Mouse (Mus musculus) adrenal gland, postnatal 10 days (tissue): ENCODE data around the gene Pde1b. TPM values are rescaled to one million over a fixed set of nuclear protein-coding genes. Genes with fewer than 3 reads are reported as not detected.

Experiments used
- DNase-seq: peaks from one replicate; pipeline ENCODE4 v3.0.0; 2021; ENCODE audit warnings: mixed read lengths
- total RNA-seq, 2 experiments: library from RNA; stranded (reverse); gene quantifications; 2 replicates each; pipeline ENCODE4 v1.2.3; 2021

Pde1b gene
- total RNA-seq, 2 experiments from 2014 or later = 5.6 to 9.4 TPM

DNA sequence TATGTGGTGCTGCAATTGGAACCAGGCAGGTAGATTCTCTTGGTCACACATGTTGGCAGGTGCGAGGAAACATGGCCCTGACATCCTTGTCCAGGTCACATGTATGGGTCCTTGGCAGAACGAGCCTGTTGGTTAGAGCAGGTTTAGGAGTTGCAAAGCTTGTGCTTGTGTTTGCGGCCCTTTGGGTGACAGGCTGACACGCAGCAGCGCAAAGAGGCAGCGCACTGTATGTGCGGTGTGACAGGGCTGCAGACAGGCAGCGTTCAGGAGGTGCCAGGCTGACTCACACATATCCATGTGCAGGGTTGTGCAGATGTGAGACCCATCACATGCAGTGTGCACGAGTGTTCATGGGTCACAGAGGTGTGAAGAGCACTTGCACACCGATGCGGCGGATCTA is 826 bp downstream of the Pde1b start:
- peak; percentile 9 for DNase-seq

DNA sequence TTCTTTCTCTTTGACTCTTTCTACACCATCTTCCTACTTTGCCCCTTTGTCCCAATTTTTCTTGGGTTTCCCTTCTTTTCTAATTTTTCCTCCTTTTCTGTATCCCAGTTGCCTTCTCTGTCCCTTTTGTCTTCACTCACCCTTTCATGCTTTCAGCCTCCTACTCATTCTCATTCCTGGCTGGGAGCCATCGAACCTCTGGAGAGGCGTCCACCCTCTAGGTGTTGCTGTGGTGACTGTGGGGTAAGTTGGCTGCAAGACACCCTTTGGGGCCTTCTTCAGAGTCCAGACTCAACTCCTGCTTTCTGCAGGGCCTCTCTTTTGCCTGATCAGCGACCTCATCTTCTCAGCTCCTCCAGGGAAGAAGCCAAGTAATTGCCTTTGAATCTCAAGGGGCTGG is 6.5 kb downstream of the Pde1b start:
- no peak for DNase-seq

DNA sequence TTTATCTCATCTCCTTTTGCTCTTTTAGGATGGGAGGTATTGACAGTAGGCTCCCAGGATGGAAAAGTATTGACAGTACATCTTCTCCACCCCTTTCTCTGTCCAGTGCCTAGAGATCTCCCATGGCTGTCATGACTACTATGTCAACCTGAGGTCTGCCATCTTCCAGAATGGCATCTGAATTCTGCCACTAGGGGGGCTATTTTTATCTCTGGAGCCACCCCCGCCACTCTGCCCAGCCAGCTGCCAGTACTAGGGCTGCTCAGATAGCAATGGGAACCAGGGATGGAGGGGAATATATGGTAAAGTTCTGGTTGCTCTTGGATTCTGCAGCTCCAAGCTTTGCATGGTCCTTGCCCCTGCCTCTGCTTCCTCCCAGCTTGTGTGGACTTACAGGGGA is 8.8 kb downstream of the Pde1b start:
- DNase-seq = no peak

DNA sequence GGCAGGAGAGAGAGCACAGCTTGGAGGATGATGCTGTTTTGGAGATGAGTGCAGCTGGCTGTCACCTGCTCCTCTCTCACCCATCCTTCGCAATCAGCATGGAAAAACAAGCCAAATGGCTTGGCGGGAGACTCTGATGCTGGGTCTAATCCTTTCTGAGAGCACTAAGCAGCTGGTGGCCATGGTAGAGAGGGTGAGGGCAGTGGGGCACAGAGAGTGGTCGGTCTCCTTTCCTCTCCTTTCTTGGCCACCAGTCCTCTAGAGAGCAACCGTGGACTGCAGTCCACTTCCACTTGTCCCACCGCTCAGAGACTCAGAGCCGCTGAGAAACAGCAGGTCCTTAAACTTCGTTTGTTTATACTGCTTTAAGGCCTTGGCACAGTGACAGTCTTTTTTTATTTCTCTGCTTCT is 10.8 kb downstream of the Pde1b start:
- DNase-seq = no peak

DNA sequence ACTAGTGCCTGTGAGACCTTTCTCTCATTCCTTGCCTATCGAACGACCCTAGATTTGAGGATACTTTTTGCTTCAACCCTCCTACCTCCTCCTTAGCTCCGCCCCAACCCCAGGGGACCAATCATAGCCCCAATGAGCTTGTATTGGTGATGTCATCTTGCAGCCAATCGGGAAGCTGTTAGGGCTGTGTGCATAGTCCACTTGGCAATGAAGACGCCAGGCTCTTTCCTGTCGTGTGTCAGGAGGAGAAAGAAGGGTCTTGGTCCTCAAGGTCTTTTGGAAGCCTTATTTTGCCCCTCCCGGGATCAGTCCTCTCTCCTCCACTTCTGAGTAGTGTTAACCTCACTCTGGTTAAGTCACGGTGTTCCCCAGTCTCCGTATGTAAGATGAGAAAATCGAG is 11.3 kb downstream of the Pde1b start:
- DNase-seq = peak; percentile 82

DNA sequence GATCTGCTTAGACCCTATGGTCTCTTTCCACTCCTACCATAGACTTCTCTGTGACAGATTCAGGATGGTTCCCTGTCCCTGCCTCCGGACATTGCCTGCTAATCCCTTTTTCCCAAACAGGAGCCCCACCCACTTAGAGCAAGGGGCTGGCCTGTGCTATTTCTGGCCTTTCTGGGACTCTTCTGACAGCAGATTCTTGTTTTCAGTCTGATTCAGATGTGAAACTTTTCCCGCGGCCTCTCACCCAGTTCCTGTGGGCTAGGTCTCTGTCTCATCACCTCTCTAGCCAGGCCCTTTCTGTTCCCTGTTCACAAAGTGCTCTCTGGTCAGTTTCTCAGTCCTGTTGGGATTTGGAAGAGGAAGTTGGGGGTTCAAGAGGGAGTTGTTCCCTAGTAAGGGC is 12.1 kb downstream of the Pde1b start:
- no peak for DNase-seq

DNA sequence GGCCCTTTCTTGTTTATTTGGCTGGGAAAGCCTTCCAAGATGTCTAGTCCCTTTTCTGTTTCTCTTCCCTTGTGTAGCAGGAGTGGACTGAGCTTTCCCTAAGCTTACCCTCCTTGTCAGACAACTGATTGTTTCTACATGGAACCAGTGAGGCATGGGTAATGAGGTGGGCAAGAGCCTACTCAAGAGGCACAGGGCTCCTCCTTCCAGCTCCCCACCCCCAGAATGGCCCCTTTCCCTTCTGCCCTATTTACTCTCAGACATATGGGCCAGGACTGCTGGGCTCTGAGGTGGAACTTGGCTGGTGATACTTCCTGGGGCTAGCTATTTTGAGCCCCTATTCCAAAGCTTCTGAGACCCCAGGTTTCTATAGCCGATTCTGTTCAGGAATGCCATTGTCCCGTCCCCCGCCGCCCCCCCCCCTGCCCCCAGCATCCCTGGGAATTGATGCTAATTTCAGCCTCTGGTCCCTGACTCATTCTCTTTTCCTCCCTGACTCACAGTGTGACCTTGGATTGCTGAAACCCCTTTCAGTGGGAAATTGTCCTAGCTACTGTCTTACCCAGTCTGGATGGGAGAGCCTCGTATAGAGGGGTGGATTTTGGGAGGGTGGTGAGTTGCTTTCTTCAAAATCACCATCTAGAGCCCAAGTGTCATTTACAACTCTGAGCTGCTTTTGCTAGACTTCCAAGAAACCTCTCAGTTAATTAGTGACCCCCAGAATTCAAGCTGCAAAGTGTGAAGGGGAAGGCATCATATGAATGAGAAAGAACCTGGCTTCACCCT is 16.0 kb downstream of the Pde1b start:
- no peak for DNase-seq

DNA sequence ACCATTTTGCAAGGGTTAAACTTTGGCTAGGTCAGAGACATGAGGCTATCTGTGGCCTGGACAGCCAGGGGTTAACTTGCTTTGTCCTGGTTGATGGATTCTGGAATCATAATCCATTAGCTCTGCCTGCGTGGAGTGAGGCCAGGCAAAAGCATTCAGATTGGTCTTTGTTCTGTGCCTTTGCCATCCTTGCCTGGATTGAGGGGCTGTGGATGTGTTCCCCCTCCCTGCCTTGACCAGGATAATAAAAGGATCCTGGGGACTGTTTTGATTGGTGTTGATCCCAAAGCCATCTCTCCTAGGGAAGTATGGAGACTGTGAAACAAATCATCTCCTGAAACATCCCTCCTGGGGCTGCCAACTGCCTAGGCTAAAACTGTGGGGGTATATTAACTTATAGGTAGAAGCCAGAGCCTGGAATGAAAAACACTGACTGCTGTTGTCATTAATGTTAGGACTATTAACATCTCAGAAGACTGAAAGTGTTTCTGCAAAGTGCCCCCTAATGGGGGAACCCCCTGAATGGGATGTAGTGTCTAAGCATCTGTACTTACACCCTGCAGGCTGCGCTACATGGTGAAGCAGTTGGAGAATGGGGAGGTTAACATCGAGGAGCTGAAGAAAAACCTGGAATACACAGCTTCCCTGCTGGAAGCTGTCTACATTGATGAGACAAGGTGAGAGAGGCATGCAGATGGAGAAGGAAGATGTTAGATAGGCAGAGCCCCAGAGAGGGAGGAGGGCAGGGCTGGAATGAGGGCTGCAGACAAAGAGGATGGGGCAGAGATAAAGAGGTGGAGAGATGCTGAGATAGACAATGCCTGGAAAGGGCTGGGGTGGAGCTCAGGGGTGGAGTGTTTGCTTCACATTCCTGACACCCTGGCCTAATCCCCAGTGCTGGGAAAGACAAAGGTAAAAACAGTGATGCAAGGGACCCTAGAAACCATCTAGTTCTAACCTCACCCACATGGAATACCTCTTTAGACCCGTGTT is 16.8 kb downstream of the Pde1b start:
- no peak for DNase-seq

DNA sequence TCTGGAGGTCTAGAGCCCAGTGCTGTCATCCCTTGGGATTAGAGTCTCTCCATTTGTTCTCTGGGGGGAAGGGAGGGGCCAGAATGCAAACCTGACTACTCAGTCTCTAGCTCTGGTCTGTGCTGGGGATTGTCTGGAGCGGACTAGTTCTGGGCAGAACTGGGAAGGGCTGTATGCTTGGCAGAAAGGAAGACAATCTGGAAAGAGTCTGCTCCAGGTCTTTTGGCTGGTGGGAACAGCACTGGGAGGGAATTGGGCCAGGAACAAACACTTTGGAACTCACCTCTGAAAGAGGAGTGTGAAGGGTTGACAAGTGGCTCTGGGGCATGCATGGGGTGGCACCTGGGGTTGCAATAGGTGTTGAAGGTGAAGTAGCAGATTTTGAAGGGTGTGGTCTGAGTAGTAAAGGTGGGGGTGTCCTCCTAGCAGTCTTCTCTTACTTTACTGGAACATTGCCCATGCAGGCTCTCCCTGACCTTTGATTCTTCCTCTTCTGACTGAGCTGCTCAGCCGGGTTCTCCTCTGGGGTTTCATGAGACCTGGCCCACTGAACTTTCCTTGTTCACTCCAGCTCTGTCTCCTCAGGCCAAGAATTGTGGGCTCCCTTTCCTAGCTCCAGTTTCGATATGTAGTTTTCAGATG is 19.7 kb downstream of the Pde1b start:
- DNase-seq = peak; percentile 26

DNA sequence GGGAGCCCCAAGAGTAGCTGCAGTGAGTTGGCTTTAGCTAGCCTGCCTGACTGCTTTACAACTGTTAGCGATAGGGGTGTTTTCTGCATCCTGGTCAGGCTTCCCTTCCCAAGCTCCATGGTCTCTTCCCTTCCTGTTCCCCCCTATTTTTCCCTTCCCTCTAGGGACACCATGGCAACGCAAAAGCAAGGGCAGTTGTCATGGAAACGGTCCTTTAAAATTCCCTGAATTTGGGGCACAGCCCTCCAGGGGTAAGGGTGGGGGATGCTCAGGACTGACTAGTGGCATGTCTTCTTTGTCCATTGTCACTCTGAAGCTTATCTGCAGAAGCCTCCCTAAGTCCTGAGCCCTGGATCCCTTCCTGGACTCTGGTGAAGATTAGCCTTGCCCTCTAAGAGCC is 20.3 kb downstream of the Pde1b start:
- no peak for DNase-seq

DNA sequence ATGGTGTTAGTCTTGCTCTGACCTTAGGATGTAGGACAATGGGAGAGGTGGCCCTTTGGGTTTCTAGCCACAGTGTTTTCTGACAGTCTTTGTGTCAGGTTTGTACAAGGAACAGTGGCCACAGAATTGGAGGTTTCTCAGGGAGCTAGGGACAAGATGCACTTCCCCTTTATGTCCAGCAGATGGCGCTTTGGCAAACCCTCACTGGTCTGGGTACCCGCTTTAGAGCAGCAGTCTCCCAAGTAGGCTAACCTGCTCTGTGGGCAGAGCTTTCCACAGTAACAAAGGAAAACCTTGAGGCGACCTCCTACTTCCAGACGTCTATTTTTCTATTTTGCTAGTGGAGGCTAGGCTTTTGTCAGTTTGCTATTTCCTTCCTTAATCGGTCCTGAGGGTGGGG is 27.5 kb downstream of the Pde1b start:
- DNase-seq = peak; percentile 69

DNA sequence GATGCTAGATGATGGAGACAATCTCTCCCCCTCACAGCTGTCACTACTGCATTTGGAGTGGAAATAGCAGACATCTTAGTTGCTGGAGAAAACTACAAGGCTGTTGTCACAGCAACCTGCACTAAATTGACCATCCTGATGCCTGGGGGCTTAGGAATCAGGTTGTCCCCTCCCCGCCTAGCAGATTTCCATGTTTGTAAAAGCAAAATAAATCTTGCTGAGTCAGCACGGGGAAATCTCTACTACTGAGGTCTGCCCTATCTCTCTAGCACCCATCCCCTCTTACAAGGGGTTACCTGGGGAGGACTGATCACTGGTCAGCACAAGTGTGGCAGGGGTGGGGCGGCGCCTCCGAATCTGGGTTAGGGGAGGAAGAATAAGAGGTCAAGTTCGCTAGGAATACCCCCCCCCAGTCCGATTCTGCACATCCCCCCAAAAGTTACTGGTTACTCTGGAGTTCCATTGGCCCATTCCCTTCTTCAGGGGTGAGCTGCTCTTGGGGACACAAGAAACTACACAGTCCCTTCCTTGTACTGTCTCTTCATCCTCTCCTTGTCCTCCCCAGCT is 31.3 kb downstream of the Pde1b start:
- DNase-seq = no peak

DNA sequence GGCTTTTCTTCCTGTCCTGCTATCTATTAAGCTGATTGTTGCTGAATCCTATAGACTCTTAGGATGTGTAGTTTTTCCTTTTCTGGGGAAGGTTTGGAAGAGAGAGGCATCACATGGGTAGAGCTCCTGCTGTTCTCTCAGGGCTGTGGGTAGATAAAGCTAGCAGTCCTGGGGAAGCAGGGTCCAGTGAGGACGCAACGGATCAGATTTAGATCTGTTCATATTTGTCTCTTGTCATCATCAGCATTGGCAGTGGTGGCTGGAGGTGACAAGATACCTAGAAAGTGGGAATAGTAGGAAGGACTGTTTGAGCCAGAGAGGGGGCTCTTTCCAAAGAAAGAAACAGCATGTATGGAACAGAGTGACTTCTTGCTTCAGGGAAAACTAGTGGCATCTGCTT is 32.2 kb downstream of the Pde1b start:
- no peak for DNase-seq

DNA sequence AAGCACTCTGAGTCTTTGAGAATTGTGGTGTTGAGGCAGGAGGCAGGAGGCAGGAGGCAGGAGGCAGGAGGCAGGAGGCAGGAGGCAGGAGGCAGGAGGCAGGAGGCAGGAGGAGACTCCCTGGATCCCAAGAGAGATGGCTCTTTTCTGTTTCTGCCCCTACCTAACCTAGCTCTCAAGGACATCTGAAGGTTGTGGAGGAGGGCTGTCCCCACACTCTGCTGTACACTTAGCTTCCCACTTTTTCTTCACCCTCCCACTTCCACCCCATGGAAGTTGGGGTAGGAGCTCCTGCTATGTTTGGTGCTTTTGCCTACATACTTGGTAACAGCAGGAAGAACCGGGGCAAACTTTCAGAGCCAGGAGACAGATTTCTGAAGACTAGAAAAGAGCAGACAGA is 33.0 kb downstream of the Pde1b start:
- no peak for DNase-seq

DNA sequence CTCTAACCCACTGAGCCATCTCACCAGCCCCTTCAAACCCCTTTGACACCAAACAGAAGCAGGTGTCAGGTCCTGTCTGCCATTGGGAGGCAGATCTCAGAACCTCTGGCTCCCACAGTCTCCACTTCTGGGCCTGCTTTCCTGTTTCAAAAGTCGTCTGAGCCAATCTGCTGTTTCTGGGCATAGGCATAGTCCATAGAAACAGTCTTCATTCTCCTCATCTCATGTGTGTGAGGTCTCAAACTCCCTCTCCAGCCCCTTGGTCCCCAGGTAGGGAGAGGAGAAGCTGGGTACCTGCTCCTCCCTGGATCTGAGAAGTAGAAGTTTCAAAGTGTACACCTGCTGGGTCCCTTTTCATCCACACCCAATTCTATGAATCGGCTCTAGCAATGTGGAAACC is 33.6 kb downstream of the Pde1b start:
- no peak for DNase-seq

DNA sequence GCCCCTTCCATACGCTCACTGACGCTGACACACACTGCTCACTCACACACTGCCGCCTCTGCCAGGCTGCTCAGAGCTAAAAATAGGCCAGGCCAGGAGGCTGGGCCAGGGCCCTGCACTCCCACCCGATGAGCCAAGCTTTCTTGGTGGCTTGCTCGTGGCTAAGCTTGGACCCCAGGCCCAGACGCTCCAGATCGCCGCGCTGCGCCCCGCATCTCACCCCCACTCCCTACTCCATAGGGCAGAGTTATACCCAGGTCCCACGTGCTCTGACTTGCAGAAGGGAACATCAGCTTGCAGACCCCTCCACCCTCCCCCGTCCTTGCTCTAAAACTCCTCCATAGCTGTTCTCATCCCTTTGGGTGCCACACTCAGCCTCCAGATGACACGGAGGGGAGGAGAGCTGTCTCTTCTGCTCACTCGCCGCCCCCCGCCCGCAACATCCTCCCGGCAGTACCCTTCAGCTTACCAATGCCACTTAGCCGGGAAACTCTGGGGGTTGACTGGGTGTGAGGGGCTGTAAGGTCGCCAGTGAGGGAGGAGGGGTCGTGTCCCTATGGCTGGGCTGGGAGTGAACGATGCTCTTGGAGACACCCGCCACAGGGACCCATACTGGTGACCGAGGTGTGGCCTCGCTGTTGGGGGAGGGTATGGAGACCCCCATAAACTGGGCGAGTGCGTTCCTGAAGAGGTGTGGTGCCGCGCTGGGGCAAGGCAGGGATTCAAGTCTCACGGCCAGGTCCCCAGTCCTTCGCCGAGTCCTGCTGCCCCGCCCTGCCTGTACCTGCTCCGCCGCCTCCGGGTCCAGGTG is 34.4 kb downstream of the Pde1b start:
- DNase-seq = peak; percentile 24

DNA sequence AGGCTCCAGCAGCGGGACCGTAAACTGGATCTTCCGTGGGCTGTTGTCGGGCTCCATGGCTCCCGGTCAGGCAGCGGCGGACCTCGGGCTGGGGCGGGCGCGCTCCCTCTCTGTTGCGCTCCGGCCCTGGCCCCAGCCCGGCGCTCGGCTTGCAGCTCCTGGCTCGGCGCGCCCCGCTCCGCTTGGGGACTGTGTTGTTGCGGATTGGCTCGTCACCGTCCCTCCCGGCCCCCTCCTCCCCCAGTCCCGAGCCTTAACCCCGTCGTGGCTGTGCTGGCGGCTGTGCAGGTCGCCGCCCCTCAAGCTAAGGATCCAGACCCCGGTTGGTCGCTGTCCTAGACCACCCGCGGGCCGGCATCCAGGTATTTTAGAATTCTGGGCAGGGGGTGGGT is 35.0 kb downstream of the Pde1b start, which contains the start of gene Ppp1r1a:
Gene Ppp1r1a, minus strand, starts transcription at position 182 of the 392 bp plus-strand sequence.
- peak; percentile 84 for DNase-seq

DNA sequence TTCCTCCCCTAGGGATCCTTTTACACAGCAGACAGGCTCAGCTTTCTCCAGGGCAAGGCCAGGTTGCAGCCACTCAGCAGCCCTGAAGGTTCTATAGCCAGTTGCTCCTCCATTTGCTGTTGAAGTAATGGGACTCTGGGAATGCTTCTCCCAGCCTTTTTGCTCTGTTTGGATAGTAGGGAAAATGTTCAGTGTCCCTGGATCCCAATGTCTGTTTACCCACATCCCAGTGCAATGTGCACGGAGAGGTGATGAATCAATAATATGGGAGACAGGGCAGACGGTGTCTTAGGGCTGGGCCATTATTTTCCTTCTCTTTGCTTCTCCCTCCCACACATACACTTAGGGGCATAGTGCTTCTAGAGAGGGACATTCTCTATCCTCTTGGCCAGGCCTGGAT is 36.4 kb downstream of the Pde1b start:
- no peak for DNase-seq

DNA sequence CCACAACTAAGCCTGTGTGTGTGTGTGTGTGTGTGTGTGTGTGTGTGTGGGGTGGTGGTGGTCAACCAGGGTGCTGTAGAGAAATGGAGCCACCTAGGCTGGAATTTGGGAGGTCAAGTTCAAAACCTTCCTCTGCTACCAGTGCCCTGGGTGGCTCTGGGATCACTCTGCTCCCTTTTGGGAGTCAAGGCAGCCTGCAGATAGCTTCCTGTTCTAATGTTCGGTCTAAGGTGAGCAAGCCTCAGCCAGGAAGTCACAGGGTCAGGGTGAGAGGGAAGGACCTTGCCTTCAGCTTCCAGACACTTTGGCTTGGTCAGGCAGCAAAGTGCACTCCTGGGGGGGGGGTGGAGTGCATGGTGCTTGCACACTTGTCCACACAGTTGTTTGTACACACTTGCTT is 37.8 kb downstream of the Pde1b start:
- DNase-seq = no peak

DNA sequence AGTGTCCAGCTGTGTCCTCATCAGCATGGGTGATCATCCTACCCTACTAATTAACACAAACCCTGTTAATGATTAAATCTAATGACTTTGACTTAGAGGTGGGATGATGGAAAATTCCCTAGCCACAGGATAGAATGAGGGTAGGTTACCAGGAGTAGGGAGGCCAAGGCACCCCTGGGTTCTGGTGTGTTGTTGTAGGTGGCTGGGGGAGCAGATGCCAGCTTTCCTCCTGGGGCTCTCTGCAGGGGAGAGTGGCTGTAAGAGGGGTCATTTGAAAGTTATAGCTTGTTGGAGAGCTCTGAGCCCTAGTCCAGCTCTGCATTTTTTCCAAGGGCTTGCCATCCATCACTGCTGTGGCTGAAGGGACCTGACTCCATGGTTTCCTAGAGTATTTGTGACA is 39.7 kb downstream of the Pde1b start:
- DNase-seq = no peak

DNA sequence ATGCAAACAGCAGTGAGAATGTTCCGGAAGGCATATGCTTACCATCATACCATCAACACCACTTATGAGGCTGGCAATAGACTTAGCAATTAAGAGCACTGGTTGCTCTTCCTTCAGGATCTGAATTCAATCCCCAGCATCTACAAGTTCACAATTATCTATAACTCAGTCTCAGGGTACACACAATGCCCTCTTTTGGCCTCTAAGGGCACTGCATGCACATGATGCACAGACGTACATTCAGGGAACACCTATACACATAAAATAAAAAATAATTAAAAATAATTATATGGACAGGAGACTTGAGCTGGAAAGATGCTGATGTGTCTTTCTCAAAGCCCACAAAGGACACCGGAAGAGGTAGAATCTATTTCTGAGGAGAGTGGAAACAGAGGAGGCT is 45.1 kb downstream of the Pde1b start:
- no peak for DNase-seq

DNA sequence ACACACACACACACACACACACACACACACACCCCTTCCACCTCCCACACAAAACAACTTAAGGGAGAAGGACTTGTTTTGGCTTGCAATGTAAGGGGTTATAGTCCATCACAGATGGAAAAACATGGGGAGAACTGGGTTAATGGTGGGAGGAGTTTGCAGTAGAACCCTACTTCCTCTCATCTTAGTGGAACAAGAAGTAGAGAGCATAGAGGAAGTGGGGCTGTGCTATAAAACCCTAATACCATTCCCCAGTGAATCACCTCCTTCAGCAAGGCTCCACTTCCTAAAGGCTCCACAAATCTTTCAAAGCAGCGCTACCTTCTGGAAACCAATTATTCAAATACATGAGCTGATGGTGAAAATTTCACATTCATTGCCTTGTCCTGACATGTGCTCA is 46.6 kb downstream of the Pde1b start:
- no peak for DNase-seq
